8 mouse cellular contexts compared by ENCODE assay signal in the genomic region with DNA sequence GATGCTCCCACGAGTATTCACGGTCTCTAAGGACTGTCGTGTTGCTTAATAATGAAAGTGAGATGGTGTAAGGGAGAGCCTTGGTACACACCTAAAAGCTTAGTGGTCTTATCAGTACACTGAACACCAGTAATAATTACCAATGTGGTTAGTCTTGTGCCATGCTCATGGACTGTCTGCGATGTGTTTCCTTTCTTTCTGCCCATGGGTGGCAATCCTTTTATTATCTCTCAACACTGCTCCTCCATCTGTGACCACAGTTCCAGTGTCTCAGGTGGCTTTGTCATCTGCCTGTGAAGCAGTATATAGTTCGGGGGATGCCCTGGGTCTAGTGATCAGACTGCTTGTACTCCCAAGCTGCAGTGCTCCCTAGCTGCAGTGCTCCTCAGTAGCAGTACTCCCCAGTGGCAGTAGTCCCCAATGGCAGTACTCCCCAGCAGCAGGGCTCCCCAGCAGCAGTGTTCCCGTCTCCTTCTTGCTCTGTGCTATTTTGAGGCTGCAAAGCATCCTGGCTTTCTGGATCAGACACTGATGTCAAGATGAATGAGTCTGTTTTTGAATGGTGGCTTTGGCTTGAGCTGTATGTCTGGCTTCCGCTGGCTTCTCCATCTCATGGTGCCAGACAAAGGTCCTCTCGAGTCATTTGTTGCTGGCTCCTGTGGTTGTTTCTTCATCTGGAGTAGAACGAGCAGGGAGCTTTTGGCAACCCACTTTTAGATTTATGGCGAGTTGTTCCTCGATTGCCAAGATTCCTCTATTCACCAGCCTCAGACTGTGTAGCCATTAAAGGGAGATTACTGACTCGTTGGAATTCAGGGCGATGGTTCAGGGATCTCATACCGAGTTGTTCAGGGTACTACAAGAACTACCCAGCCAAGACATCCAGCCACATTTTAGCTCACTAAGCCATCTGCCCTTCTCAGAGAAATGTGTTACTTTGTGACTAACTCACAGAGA.
A peak's percentile ranks its signal among the peaks of the same experiment; 100 is the strongest.
DNase-seq lines count a peak whose midpoint lies in the region.

No protein-coding gene starts in this region.

- DNase-seq in cerebellum, postnatal 14 days: peak; percentile 21 to 44
- no peak for DNase-seq in cerebellum, adult 18-20 months
- DNase-seq in layer of hippocampus, postnatal 10 days (ENCODE audit: low spot score in 2 of 2): peak; percentile 19 to 26
- DNase-seq in layer of hippocampus, adult 18-20 months (ENCODE audit: low spot score in 2 of 2): no peak
- DNase-seq in brain, adult 2 months (ENCODE audit: low read depth, low spot score): peak; percentile 52
- DNase-seq in lung, postnatal 10 days: peak; percentile 66
- no peak for DNase-seq in liver
- no peak for DNase-seq in spleen, postnatal 36 days (ENCODE audit: low spot score in 2 of 2)

Comparison
In these comparisons a context has a peak if more than half of its experiments do, and no peak if none do; other contexts are left out.
1. DNase-seq: peak in cerebellum, postnatal 14 days (2 of 2), layer of hippocampus, postnatal 10 days (2 of 2), brain, adult 2 months (single experiment) and lung, postnatal 10 days (single experiment); none in cerebellum, adult 18-20 months (0 of 2), layer of hippocampus, adult 18-20 months (0 of 2), liver (single experiment) and spleen, postnatal 36 days (0 of 2).